8 mouse cellular contexts compared by ENCODE assay signal in the genomic region with DNA sequence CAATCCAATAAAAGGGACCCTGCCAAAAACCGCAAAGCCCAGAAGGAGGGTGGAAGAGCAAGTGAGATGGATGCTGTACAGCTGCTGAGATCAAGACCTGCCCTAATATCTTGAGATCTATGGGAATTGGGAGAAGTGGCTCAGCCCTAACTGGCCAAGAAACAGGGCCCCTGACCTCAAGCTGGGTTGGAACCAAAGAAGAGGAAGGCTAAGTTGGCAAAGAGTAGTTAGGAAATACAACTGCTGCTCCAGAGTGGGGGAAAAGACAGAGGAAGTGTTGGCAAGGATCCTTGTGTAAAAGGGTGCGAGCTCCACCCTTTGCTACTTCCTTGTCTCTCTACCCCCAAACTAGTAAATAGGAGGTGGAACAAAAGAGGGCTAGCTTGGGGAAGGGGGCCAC. TPM values are rescaled to one million over a fixed set of nuclear protein-coding genes. Genes with fewer than 3 reads are reported as not detected.
DNase-seq lines count a peak whose midpoint lies in the region; ATAC-seq and TF ChIP-seq lines count a peak whose summit lies in the region.

No protein-coding gene starts in this region.

- peak overlapping the region; percentile 1; the same call in 1 of the 2 replicates for H3K4me3 ChIP-seq in thymus, adult 2 months (ENCODE audit: control insufficient read depth, insufficient read depth, low read length)
- peak overlapping the region; percentile 45; the same call in 1 of the 2 replicates for H3K4me3 ChIP-seq in intestine, postnatal 0 days (ENCODE audit: low read depth, low read length)

- no peaks in the 10 kb centered on the region for H3K9me3 ChIP-seq in intestine, postnatal 0 days (ENCODE audit: control insufficient read depth)

- no peak for ATAC-seq in intestine, postnatal 0 days

- TF ChIP-seq POLR2A in thymus, adult 2 months (IDR thresholded peaks at IDR 0.05; ENCODE audit: control insufficient read depth, extremely low read depth, insufficient read depth, low read length, poor library complexity), result no peak

- no peak overlapping the region for H3K9ac ChIP-seq in intestine, postnatal 0 days (ENCODE audit: low read depth, low read length)

- peak overlapping the region; percentile 72 for H3K4me2 ChIP-seq in intestine, postnatal 0 days (replicated peaks; ENCODE audit: low read depth)

- DNase-seq in thymus, adult 2 months, result no peak
- no peak for DNase-seq in thymus, postnatal 0 days (ENCODE audit: low spot score)
- peak; percentile 64 for DNase-seq in lung, postnatal 25 days (ENCODE audit: low spot score)
- no peak for DNase-seq in left cerebral cortex, postnatal 4 days
- no peak for DNase-seq in layer of hippocampus, postnatal 36 days
- no peak for DNase-seq in cerebellum, adult 18-20 months
- DNase-seq in layer of hippocampus, postnatal 14 days (ENCODE audit: low spot score in 2 of 2), result no peak

- WGBS in thymus, adult 2 months, result 20% methylated on average over 2 of the region's 2 CpGs
- WGBS in intestine, postnatal 0 days, result 84% methylated on average over 2 of the region's 2 CpGs

- no peaks in the 10 kb centered on the region for H3K27me3 ChIP-seq in thymus, adult 2 months (ENCODE audit: control insufficient read depth, insufficient read depth, low read length)
- no peaks in the 10 kb centered on the region for H3K27me3 ChIP-seq in intestine, postnatal 0 days (replicated peaks; ENCODE audit: control insufficient read depth, insufficient read depth, low read length)

- H3K27ac ChIP-seq in thymus, adult 2 months (ENCODE audit: control insufficient read depth, insufficient read depth, low read length), result peak overlapping the region; percentile 95
- no peak overlapping the region for H3K27ac ChIP-seq in intestine, postnatal 0 days (ENCODE audit: low read depth, low read length)

- H3K36me3 ChIP-seq in thymus, adult 2 months (ENCODE audit: control insufficient read depth, insufficient read depth, low read length), result peaks cover 46% of the 10 kb centered on the region
- H3K36me3 ChIP-seq in intestine, postnatal 0 days (ENCODE audit: control insufficient read depth, insufficient read depth), result peaks cover 10% of the 10 kb centered on the region; the same call in 1 of the 2 replicates

- peaks cover 17% of the 10 kb centered on the region for H3K4me1 ChIP-seq in thymus, adult 2 months (replicated peaks; ENCODE audit: control insufficient read depth, insufficient read depth, low read length)
- H3K4me1 ChIP-seq in intestine, postnatal 0 days (replicated peaks; ENCODE audit: control insufficient read depth, insufficient read depth, low read length), result no peaks in the 10 kb centered on the region

- intact Hi-C loops in left cerebral cortex, postnatal 4 days (cut with DNase I), result loop anchor here (10.0 kb wide), 1 partner anchor 129 kb away; no protein-coding TSS in a partner anchor

- TF ChIP-seq CTCF in thymus, adult 2 months (IDR thresholded peaks at IDR 0.05; ENCODE audit: borderline replicate concordance, control insufficient read depth, extremely low read depth, insufficient read depth, low read length, poor library complexity), result no peak
- TF ChIP-seq CTCF in intestine, postnatal 0 days (IDR thresholded peaks at IDR 0.05; ENCODE audit: low read depth), result no peak

RNA-seq across cellular contexts. Expression of gene Flna, which starts 6.2 kb away (rescaled TPM):
- 476 and 498 TPM in 2 replicates for polyA plus RNA-seq in thymus, adult 2 months (2012; rRNA removed)
- polyA plus RNA-seq in thymus, postnatal 0 days (2015; fragmentation: Nextera tagmentation; extraction: Ambion mirVana), result 108 and 110 TPM in 2 replicates
- polyA plus RNA-seq in intestine, postnatal 0 days (2015; fragmentation: Nextera tagmentation; extraction: Ambion mirVana), result 155 and 170 TPM in 2 replicates
- 100 to 1,000 TPM; 434 to 445 TPM for total RNA-seq in left cerebral cortex, postnatal 4 days (2021)
- 10 to 100 TPM; 75.2 to 93.2 TPM for total RNA-seq in layer of hippocampus, postnatal 36 days (2021)
- total RNA-seq in layer of hippocampus, postnatal 14 days (2021), result 100 to 1,000 TPM; 133 to 154 TPM

RNA-seq across cellular contexts. Expression of gene Emd, which starts 11.1 kb away (rescaled TPM):
- polyA plus RNA-seq in thymus, adult 2 months (2012; rRNA removed), result 97.7 and 111 TPM in 2 replicates
- 19.6 and 22.5 TPM in 2 replicates for polyA plus RNA-seq in thymus, postnatal 0 days (2015; fragmentation: Nextera tagmentation; extraction: Ambion mirVana)
- polyA plus RNA-seq in intestine, postnatal 0 days (2015; fragmentation: Nextera tagmentation; extraction: Ambion mirVana), result 13.8 and 14.6 TPM in 2 replicates
- 10 to 100 TPM; 48.2 to 52.3 TPM for total RNA-seq in left cerebral cortex, postnatal 4 days (2021)
- 10 to 100 TPM; 33.0 to 35.6 TPM for total RNA-seq in layer of hippocampus, postnatal 36 days (2021)
- total RNA-seq in layer of hippocampus, postnatal 14 days (2021), result 10 to 100 TPM; 37.9 to 39.3 TPM

RNA-seq across cellular contexts. Expression of gene Rpl10, which starts 27.2 kb away (rescaled TPM):
- polyA plus RNA-seq in thymus, adult 2 months (2012; rRNA removed), result 1,443 and 1,552 TPM in 2 replicates
- polyA plus RNA-seq in thymus, postnatal 0 days (2015; fragmentation: Nextera tagmentation; extraction: Ambion mirVana), result 838 and 891 TPM in 2 replicates
- 485 and 521 TPM in 2 replicates for polyA plus RNA-seq in intestine, postnatal 0 days (2015; fragmentation: Nextera tagmentation; extraction: Ambion mirVana)
- total RNA-seq in left cerebral cortex, postnatal 4 days (2021), result 100 to 1,000 TPM; 264 to 422 TPM
- 100 to 1,000 TPM; 191 to 202 TPM for total RNA-seq in layer of hippocampus, postnatal 36 days (2021)
- 100 to 1,000 TPM; 156 to 173 TPM for total RNA-seq in layer of hippocampus, postnatal 14 days (2021)

RNA-seq across cellular contexts. Expression of gene Taz, which starts 38.3 kb away (rescaled TPM):
- 94.6 and 111 TPM in 2 replicates for polyA plus RNA-seq in thymus, adult 2 months (2012; rRNA removed)
- 66.0 and 71.6 TPM in 2 replicates for polyA plus RNA-seq in thymus, postnatal 0 days (2015; fragmentation: Nextera tagmentation; extraction: Ambion mirVana)
- 64.0 and 64.8 TPM in 2 replicates for polyA plus RNA-seq in intestine, postnatal 0 days (2015; fragmentation: Nextera tagmentation; extraction: Ambion mirVana)
- total RNA-seq in left cerebral cortex, postnatal 4 days (2021), result 10 to 100 TPM; 54.8 to 57.4 TPM
- 10 to 100 TPM; 64.5 to 65.9 TPM for total RNA-seq in layer of hippocampus, postnatal 36 days (2021)
- 10 to 100 TPM; 47.9 to 67.4 TPM for total RNA-seq in layer of hippocampus, postnatal 14 days (2021)

RNA-seq across cellular contexts. Expression of gene Dnase1l1, which starts 38.7 kb away (rescaled TPM):
- polyA plus RNA-seq in thymus, adult 2 months (2012; rRNA removed), result 10.3 and 15.0 TPM in 2 replicates
- 8.1 and 9.0 TPM in 2 replicates for polyA plus RNA-seq in thymus, postnatal 0 days (2015; fragmentation: Nextera tagmentation; extraction: Ambion mirVana)
- 24.7 and 26.2 TPM in 2 replicates for polyA plus RNA-seq in intestine, postnatal 0 days (2015; fragmentation: Nextera tagmentation; extraction: Ambion mirVana)
- total RNA-seq in left cerebral cortex, postnatal 4 days (2021), result 1 to 10 TPM; 2.5 to 5.0 TPM
- 1 to 10 TPM; 2.1 to 2.7 TPM for total RNA-seq in layer of hippocampus, postnatal 36 days (2021)
- 1 to 10 TPM; 2.0 to 2.2 TPM for total RNA-seq in layer of hippocampus, postnatal 14 days (2021)
